8 mouse cellular contexts compared by ENCODE assay signal in genomic region chr11:51289564-51290041, GRCm38 (mm10). TPM values are rescaled to one million over a fixed set of nuclear protein-coding genes. Genes with fewer than 3 reads are reported as not detected.
DNase-seq lines count a peak whose midpoint lies in the region; ATAC-seq and TF ChIP-seq lines count a peak whose summit lies in the region.

Gene Col23a1 (plus strand): TSS chr11:51289920.

- DNase-seq in 3T3-L1 (ENCODE audit: low read depth, low spot score) (peak; percentile 74), liver (peak; percentile 74)

- TF ChIP-seq CTCF in bone marrow macrophage, adult 2 months (IDR thresholded peaks at IDR 0.05; ENCODE audit: low read depth, low read length), result peak; percentile 98
- TF ChIP-seq CTCF in embryonic fibroblast, embryonic 13.5 days (IDR thresholded peaks at IDR 0.05; ENCODE audit: borderline replicate concordance, insufficient read depth, low read length), result peak; percentile 33; the same call in 1 of the 2 replicates

- peak within 1 kb of the TSS; percentile 64 for H3K9ac ChIP-seq in heart, embryonic 11.5 days (ENCODE audit: low read depth, low read length)
- peak within 1 kb of the TSS; percentile 70 for H3K9ac ChIP-seq in kidney, embryonic 14.5 days (ENCODE audit: low read depth, low read length)
- H3K9ac ChIP-seq in midbrain, embryonic 16.5 days (ENCODE audit: low read depth, low read length), result peak within 1 kb of the TSS; percentile 47
- H3K9ac ChIP-seq in stomach, embryonic 14.5 days (replicated peaks; ENCODE audit: low read depth, low read length), result peak within 1 kb of the TSS; percentile 68

- WGBS in heart, embryonic 11.5 days (ENCODE audit: insufficient replicate concordance), result under 1% methylated on average over 29 of the region's 38 CpGs
- 1% methylated on average over 34 of the region's 38 CpGs for WGBS in kidney, embryonic 14.5 days
- WGBS in midbrain, embryonic 16.5 days, result 0% methylated on average over 33 of the region's 38 CpGs
- WGBS in stomach, embryonic 14.5 days, result under 1% methylated on average over 37 of the region's 38 CpGs

- H3K4me2 ChIP-seq in heart, embryonic 11.5 days, result peak within 1 kb of the TSS; percentile 88
- H3K4me2 ChIP-seq in kidney, embryonic 14.5 days (replicated peaks; ENCODE audit: low read depth, low read length), result peak within 1 kb of the TSS; percentile 92
- peak within 1 kb of the TSS; percentile 95 for H3K4me2 ChIP-seq in midbrain, embryonic 16.5 days (ENCODE audit: low read length)
- peak within 1 kb of the TSS; percentile 72 for H3K4me2 ChIP-seq in stomach, embryonic 14.5 days (replicated peaks; ENCODE audit: low read depth, low read length)

- H3K4me1 ChIP-seq in bone marrow macrophage, adult 2 months (ENCODE audit: control insufficient read depth, insufficient read depth, low read length), result no peaks in the 10 kb centered on the region
- no peaks in the 10 kb centered on the region; the same call in 1 of the 2 replicates for H3K4me1 ChIP-seq in embryonic fibroblast, embryonic 13.5 days (ENCODE audit: control insufficient read depth, insufficient read depth, low read length)
- no peaks in the 10 kb centered on the region for H3K4me1 ChIP-seq in heart, embryonic 11.5 days (ENCODE audit: control insufficient read depth, insufficient read depth, low read length)
- 0 out of 2 replicates have a peak, but pooled peaks cover 10% of the 10 kb centered on the region for H3K4me1 ChIP-seq in kidney, embryonic 14.5 days (ENCODE audit: control insufficient read depth, insufficient read depth, low read length)
- peaks cover 4% of the 10 kb centered on the region for H3K4me1 ChIP-seq in midbrain, embryonic 16.5 days (ENCODE audit: control insufficient read depth, insufficient read depth, low read length)
- H3K4me1 ChIP-seq in stomach, embryonic 14.5 days (ENCODE audit: control insufficient read depth, insufficient read depth, low read length), result peaks cover 9% of the 10 kb centered on the region; the same call in 1 of the 2 replicates

- no peaks in the 10 kb centered on the region for H3K9me3 ChIP-seq in heart, embryonic 11.5 days (replicated peaks; ENCODE audit: control insufficient read depth, low read length)
- no peaks in the 10 kb centered on the region for H3K9me3 ChIP-seq in kidney, embryonic 14.5 days (ENCODE audit: control insufficient read depth, low read length)
- H3K9me3 ChIP-seq in midbrain, embryonic 16.5 days (replicated peaks; ENCODE audit: control insufficient read depth, low read length, poor library complexity, severe bottlenecking), result no peaks in the 10 kb centered on the region
- H3K9me3 ChIP-seq in stomach, embryonic 14.5 days (ENCODE audit: control insufficient read depth, low read depth, low read length), result no peaks in the 10 kb centered on the region

- no peak for TF ChIP-seq POLR2A in bone marrow macrophage, adult 2 months (IDR thresholded peaks at IDR 0.05; ENCODE audit: borderline replicate concordance, low read depth, low read length)
- no peak; the same call in 1 of the 2 replicates for TF ChIP-seq POLR2A in embryonic fibroblast, embryonic 13.5 days (IDR thresholded peaks at IDR 0.05; ENCODE audit: low read depth, low read length)

- H3K4me3 ChIP-seq in bone marrow macrophage, adult 2 months (ENCODE audit: insufficient read depth, low read length), result peak within 1 kb of the TSS; percentile 62
- H3K4me3 ChIP-seq in embryonic fibroblast, embryonic 13.5 days (ENCODE audit: insufficient read depth, low read length), result peak within 1 kb of the TSS; percentile 61
- H3K4me3 ChIP-seq in heart, embryonic 11.5 days (ENCODE audit: low read depth, low read length), result peak within 1 kb of the TSS; percentile 69
- H3K4me3 ChIP-seq in kidney, embryonic 14.5 days (ENCODE audit: low read length), result peak within 1 kb of the TSS; percentile 62
- peak within 1 kb of the TSS; percentile 59 for H3K4me3 ChIP-seq in midbrain, embryonic 16.5 days (ENCODE audit: low read depth, low read length)
- peak within 1 kb of the TSS; percentile 61 for H3K4me3 ChIP-seq in stomach, embryonic 14.5 days (ENCODE audit: low read depth, low read length)

- H3K27ac ChIP-seq in bone marrow macrophage, adult 2 months (ENCODE audit: insufficient read depth, low read depth, low read length), result no peak within 1 kb of the TSS
- H3K27ac ChIP-seq in embryonic fibroblast, embryonic 13.5 days (ENCODE audit: insufficient read depth, low read length), result no peak within 1 kb of the TSS
- peak within 1 kb of the TSS; percentile 54 for H3K27ac ChIP-seq in heart, embryonic 11.5 days (ENCODE audit: low read depth, low read length)
- H3K27ac ChIP-seq in kidney, embryonic 14.5 days (ENCODE audit: low read depth, low read length), result no peak within 1 kb of the TSS
- H3K27ac ChIP-seq in midbrain, embryonic 16.5 days (ENCODE audit: low read length), result no peak within 1 kb of the TSS
- H3K27ac ChIP-seq in stomach, embryonic 14.5 days (ENCODE audit: low read length), result peak within 1 kb of the TSS; percentile 75

- H3K27me3 ChIP-seq in heart, embryonic 11.5 days (ENCODE audit: control insufficient read depth, insufficient read depth, low read length), result peaks cover 9% of the 10 kb centered on the region; the same call in 1 of the 2 replicates
- no peaks in the 10 kb centered on the region for H3K27me3 ChIP-seq in kidney, embryonic 14.5 days (ENCODE audit: control insufficient read depth, insufficient read depth, low read length)
- H3K27me3 ChIP-seq in midbrain, embryonic 16.5 days (ENCODE audit: control insufficient read depth, insufficient read depth, low read depth, low read length), result no peaks in the 10 kb centered on the region
- no peaks in the 10 kb centered on the region for H3K27me3 ChIP-seq in stomach, embryonic 14.5 days (ENCODE audit: control insufficient read depth, insufficient read depth, low read length)

- ATAC-seq in heart, embryonic 11.5 days (replicated peaks; ENCODE audit: insufficient number of reproducible peaks, low FRiP score, low TSS enrichment), result peak; percentile 88
- peak; percentile 94 for ATAC-seq in kidney, embryonic 14.5 days (ENCODE audit: low FRiP score, low TSS enrichment)
- ATAC-seq in midbrain, embryonic 16.5 days, result peak; percentile 75
- ATAC-seq in stomach, embryonic 14.5 days (ENCODE audit: insufficient number of reproducible peaks, insufficient read depth, low FRiP score, low read depth), result peak; percentile 92

- H3K36me3 ChIP-seq in heart, embryonic 11.5 days (ENCODE audit: control insufficient read depth, insufficient read depth, low read length), result no peaks in the 10 kb centered on the region
- H3K36me3 ChIP-seq in kidney, embryonic 14.5 days (ENCODE audit: control insufficient read depth, insufficient read depth, low read length), result peaks cover 2% of the 10 kb centered on the region; the same call in 1 of the 2 replicates
- H3K36me3 ChIP-seq in midbrain, embryonic 16.5 days (ENCODE audit: control insufficient read depth, insufficient read depth, low read length), result no peaks in the 10 kb centered on the region
- 0 out of 2 replicates have a peak, but pooled peaks cover 4% of the 10 kb centered on the region for H3K36me3 ChIP-seq in stomach, embryonic 14.5 days (ENCODE audit: control insufficient read depth, insufficient read depth, low read length)

RNA-seq across cellular contexts. Expression of gene Col23a1, which starts in this region (rescaled TPM):
- polyA plus RNA-seq in bone marrow macrophage, adult 2 months (2012; ENCODE audit: insufficient read depth, insufficient read length, missing spikeins), result 0.13 TPM in 1 of 2 replicates, not detected in the other
- 1.5 and 7.1 TPM in 2 replicates for polyA plus RNA-seq in embryonic fibroblast, embryonic 13.5 days (2011; ENCODE audit: insufficient read length, low read depth, missing spikeins)
- 10.3 and 10.7 TPM in 2 replicates for polyA plus RNA-seq in heart, embryonic 11.5 days (2014; fragmentation: Nextera tagmentation; extraction: Ambion mirVana)
- 8.6 and 12.3 TPM in 2 replicates for polyA plus RNA-seq in kidney, embryonic 14.5 days (2014; fragmentation: Nextera tagmentation; extraction: Ambion mirVana)
- polyA plus RNA-seq in midbrain, embryonic 16.5 days (2015; fragmentation: Nextera tagmentation; extraction: Ambion mirVana), result 3.0 and 4.1 TPM in 2 replicates
- 21.6 and 23.2 TPM in 2 replicates for polyA plus RNA-seq in stomach, embryonic 14.5 days (2014; fragmentation: Nextera tagmentation; extraction: Ambion mirVana)

Comparison
In these comparisons a context has a peak if more than half of its experiments do, and no peak if none do; other contexts are left out.
1. H3K27ac ChIP-seq: peak in heart, embryonic 11.5 days (single experiment) and stomach, embryonic 14.5 days (single experiment); none in bone marrow macrophage, adult 2 months (single experiment), embryonic fibroblast, embryonic 13.5 days (single experiment), kidney, embryonic 14.5 days (single experiment) and midbrain, embryonic 16.5 days (single experiment).
2. Peak in every context shown above with its lines, with median percentiles within 50 percentile points of each other: H3K4me3 ChIP-seq, ATAC-seq, H3K4me2 ChIP-seq and H3K9ac ChIP-seq.